Comparison of ENCODE assay signal across 16 mouse cellular contexts in genomic region chr19:22901892-22902291, GRCm38 (mm10).
DNase-seq lines count a peak whose midpoint lies in the region; ATAC-seq and TF ChIP-seq lines count a peak whose summit lies in the region.
"Had no signal": no experiment of that assay in that cellular context is flagged by ENCODE, and none has a peak within 500 bp of the region (broad histone marks: within the 10 kb centered on the region; RNA-seq: fewer than 3 reads in every experiment).

No protein-coding gene starts in this region.

- no peaks in the 10 kb centered on the region for H3K4me1 ChIP-seq in limb, embryonic 14.5 days (ENCODE audit: control insufficient read depth, insufficient read depth, low read length)
- H3K4me1 ChIP-seq in limb, embryonic 10.5 days, result no peaks in the 10 kb centered on the region
- no peaks in the 10 kb centered on the region; the same call in 1 of the 2 replicates for H3K4me1 ChIP-seq in heart, adult 2 months (ENCODE audit: control insufficient read depth, insufficient read depth, low read length)
- H3K4me1 ChIP-seq in lung, embryonic 15.5 days, result no peaks in the 10 kb centered on the region
- H3K4me1 ChIP-seq in hindbrain, embryonic 16.5 days (ENCODE audit: control insufficient read depth, insufficient read depth, low read depth, low read length), result peaks cover 11% of the 10 kb centered on the region
- H3K4me1 ChIP-seq: hindbrain, embryonic 12.5 days had no signal

- H3K4me3 ChIP-seq in limb, embryonic 14.5 days (replicated peaks; ENCODE audit: low read length), result no peak overlapping the region
- no peak overlapping the region for H3K4me3 ChIP-seq in limb, embryonic 10.5 days
- no peak overlapping the region for H3K4me3 ChIP-seq in heart, adult 2 months
- H3K4me3 ChIP-seq in lung, embryonic 15.5 days, result no peak overlapping the region
- H3K4me3 ChIP-seq in hindbrain, embryonic 16.5 days (ENCODE audit: low read length), result no peak overlapping the region
- H3K4me3 ChIP-seq: embryonic facial prominence, embryonic 13.5 days; forebrain, embryonic 13.5 days; hindbrain, embryonic 12.5 days; megakaryocyte, embryonic 14.5 days had no signal

- peak; percentile 14 for DNase-seq in limb, embryonic 14.5 days (ENCODE audit: low spot score)
- DNase-seq in limb, embryonic 10.5 days (ENCODE audit: low spot score), result no peak
- DNase-seq in heart, adult 2 months, result peak; percentile 59 to 72
- no peak for DNase-seq in adrenal gland, postnatal 36 days
- no peak for DNase-seq in kidney, postnatal 14 days
- DNase-seq: cerebellum, postnatal 36 days; kidney, adult 11 months; retina, postnatal 1 day; spleen, adult 18-20 months had no signal

- ATAC-seq in limb, embryonic 14.5 days (ENCODE audit: low FRiP score, low read depth), result no peak
- peak; percentile 55; the same call in 1 of the 2 replicates for ATAC-seq in lung, embryonic 15.5 days (ENCODE audit: borderline replicate concordance, extremely low read depth, low FRiP score, low TSS enrichment)
- ATAC-seq in CD4-positive, CD25-positive, alpha-beta regulatory T cell, adult 4 months, result no peak
- ATAC-seq in hindbrain, embryonic 16.5 days, result no peak
- ATAC-seq: forebrain, embryonic 13.5 days had no signal

- intact Hi-C loops in heart, adult 2 months (cut with DNase I), result no loop called here

- H3K36me3 ChIP-seq in limb, embryonic 14.5 days (ENCODE audit: control insufficient read depth, insufficient read depth, low read length), result no peaks in the 10 kb centered on the region
- no peaks in the 10 kb centered on the region for H3K36me3 ChIP-seq in limb, embryonic 10.5 days
- H3K36me3 ChIP-seq in heart, adult 2 months (ENCODE audit: control insufficient read depth, insufficient read depth, low read length), result peaks cover 3% of the 10 kb centered on the region; the same call in 1 of the 2 replicates
- H3K36me3 ChIP-seq in lung, embryonic 15.5 days, result no peaks in the 10 kb centered on the region
- peaks cover 14% of the 10 kb centered on the region for H3K36me3 ChIP-seq in hindbrain, embryonic 16.5 days (ENCODE audit: control insufficient read depth, insufficient read depth, low read length)
- H3K36me3 ChIP-seq: embryonic facial prominence, embryonic 13.5 days; hindbrain, embryonic 12.5 days had no signal

- WGBS in limb, embryonic 14.5 days, result 75% methylated on average over 7 of the region's 7 CpGs
- WGBS in limb, embryonic 10.5 days, result 87% methylated on average over 7 of the region's 7 CpGs
- 55% methylated on average over 7 of the region's 7 CpGs for WGBS in heart, adult 2 months
- WGBS in lung, embryonic 15.5 days, result 62% methylated on average over 7 of the region's 7 CpGs
- 91% methylated on average over 7 of the region's 7 CpGs for WGBS in hindbrain, embryonic 16.5 days

- no peaks in the 10 kb centered on the region for H3K9me3 ChIP-seq in limb, embryonic 14.5 days (ENCODE audit: control insufficient read depth, low read length)
- no peaks in the 10 kb centered on the region for H3K9me3 ChIP-seq in limb, embryonic 10.5 days (replicated peaks)
- H3K9me3 ChIP-seq in lung, embryonic 15.5 days, result no peaks in the 10 kb centered on the region
- no peaks in the 10 kb centered on the region for H3K9me3 ChIP-seq in hindbrain, embryonic 16.5 days (ENCODE audit: control insufficient read depth, low read length)
- H3K9me3 ChIP-seq: embryonic facial prominence, embryonic 13.5 days; forebrain, embryonic 13.5 days; hindbrain, embryonic 12.5 days; megakaryocyte, embryonic 14.5 days had no signal

- H3K27me3 ChIP-seq in limb, embryonic 14.5 days (ENCODE audit: control insufficient read depth, insufficient read depth, low read length), result no peaks in the 10 kb centered on the region
- no peaks in the 10 kb centered on the region for H3K27me3 ChIP-seq in limb, embryonic 10.5 days (ENCODE audit: low read depth, poor library complexity, severe bottlenecking)
- no peaks in the 10 kb centered on the region for H3K27me3 ChIP-seq in heart, adult 2 months (ENCODE audit: control insufficient read depth, insufficient read depth, low read length)
- no peaks in the 10 kb centered on the region for H3K27me3 ChIP-seq in lung, embryonic 15.5 days
- no peaks in the 10 kb centered on the region for H3K27me3 ChIP-seq in hindbrain, embryonic 16.5 days (replicated peaks; ENCODE audit: control insufficient read depth, insufficient read depth, low read length)
- H3K27me3 ChIP-seq: embryonic facial prominence, embryonic 13.5 days; forebrain, embryonic 13.5 days; hindbrain, embryonic 12.5 days; megakaryocyte, embryonic 14.5 days had no signal

- TF ChIP-seq CTCF in heart, adult 2 months (IDR thresholded peaks at IDR 0.05), result no peak

- no peak for TF ChIP-seq POLR2A in limb, embryonic 14.5 days (IDR thresholded peaks at IDR 0.05; ENCODE audit: borderline replicate concordance, extremely low read depth, insufficient read depth, insufficient read length)
- no peak for TF ChIP-seq POLR2A in heart, adult 2 months (IDR thresholded peaks at IDR 0.05; ENCODE audit: insufficient read depth, low read depth, low read length)

- no peak overlapping the region for H3K27ac ChIP-seq in limb, embryonic 14.5 days (replicated peaks; ENCODE audit: low read depth, low read length)
- no peak overlapping the region for H3K27ac ChIP-seq in limb, embryonic 10.5 days
- H3K27ac ChIP-seq in heart, adult 2 months, result no peak overlapping the region
- H3K27ac ChIP-seq in lung, embryonic 15.5 days, result no peak overlapping the region
- no peak overlapping the region for H3K27ac ChIP-seq in hindbrain, embryonic 16.5 days (ENCODE audit: low read depth, low read length)
- H3K27ac ChIP-seq: embryonic facial prominence, embryonic 13.5 days; forebrain, embryonic 13.5 days; hindbrain, embryonic 12.5 days had no signal

- H3K9ac ChIP-seq in limb, embryonic 14.5 days (ENCODE audit: low read depth, low read length, severe bottlenecking), result no peak overlapping the region
- H3K9ac ChIP-seq in heart, adult 2 months (ENCODE audit: low read depth, low read length), result no peak overlapping the region
- H3K9ac ChIP-seq in lung, embryonic 15.5 days, result no peak overlapping the region
- H3K9ac ChIP-seq in hindbrain, embryonic 16.5 days (ENCODE audit: low read depth, low read length), result no peak overlapping the region
- H3K9ac ChIP-seq: embryonic facial prominence, embryonic 13.5 days; forebrain, embryonic 13.5 days; hindbrain, embryonic 12.5 days had no signal

- 0 out of 2 replicates have a peak, but pooled peaks have one; percentile 52 for TF ChIP-seq EP300 in heart, adult 2 months (IDR thresholded peaks at IDR 0.05; ENCODE audit: insufficient read depth, low read depth, low read length)

- H3K4me2 ChIP-seq in limb, embryonic 14.5 days (replicated peaks; ENCODE audit: low read depth, low read length, severe bottlenecking), result no peak overlapping the region
- no peak overlapping the region for H3K4me2 ChIP-seq in lung, embryonic 15.5 days
- H3K4me2 ChIP-seq in hindbrain, embryonic 16.5 days (ENCODE audit: low read length), result no peak overlapping the region
- H3K4me2 ChIP-seq: embryonic facial prominence, embryonic 13.5 days; forebrain, embryonic 13.5 days; hindbrain, embryonic 12.5 days had no signal

- H3K79me2 ChIP-seq in heart, adult 2 months (replicated peaks; ENCODE audit: control insufficient read depth, insufficient read depth, low read length), result no peaks in the 10 kb centered on the region

Comparison
In these comparisons a context has a peak if more than half of its experiments do, and no peak if none do; other contexts are left out.
1. DNase-seq: peak in limb, embryonic 14.5 days (single experiment) and heart, adult 2 months (2 of 2); none in limb, embryonic 10.5 days (single experiment), adrenal gland, postnatal 36 days (0 of 2) and kidney, postnatal 14 days (single experiment).